Mouse (Mus musculus): ENCODE data around the gene Nkx6-2.

DNA sequence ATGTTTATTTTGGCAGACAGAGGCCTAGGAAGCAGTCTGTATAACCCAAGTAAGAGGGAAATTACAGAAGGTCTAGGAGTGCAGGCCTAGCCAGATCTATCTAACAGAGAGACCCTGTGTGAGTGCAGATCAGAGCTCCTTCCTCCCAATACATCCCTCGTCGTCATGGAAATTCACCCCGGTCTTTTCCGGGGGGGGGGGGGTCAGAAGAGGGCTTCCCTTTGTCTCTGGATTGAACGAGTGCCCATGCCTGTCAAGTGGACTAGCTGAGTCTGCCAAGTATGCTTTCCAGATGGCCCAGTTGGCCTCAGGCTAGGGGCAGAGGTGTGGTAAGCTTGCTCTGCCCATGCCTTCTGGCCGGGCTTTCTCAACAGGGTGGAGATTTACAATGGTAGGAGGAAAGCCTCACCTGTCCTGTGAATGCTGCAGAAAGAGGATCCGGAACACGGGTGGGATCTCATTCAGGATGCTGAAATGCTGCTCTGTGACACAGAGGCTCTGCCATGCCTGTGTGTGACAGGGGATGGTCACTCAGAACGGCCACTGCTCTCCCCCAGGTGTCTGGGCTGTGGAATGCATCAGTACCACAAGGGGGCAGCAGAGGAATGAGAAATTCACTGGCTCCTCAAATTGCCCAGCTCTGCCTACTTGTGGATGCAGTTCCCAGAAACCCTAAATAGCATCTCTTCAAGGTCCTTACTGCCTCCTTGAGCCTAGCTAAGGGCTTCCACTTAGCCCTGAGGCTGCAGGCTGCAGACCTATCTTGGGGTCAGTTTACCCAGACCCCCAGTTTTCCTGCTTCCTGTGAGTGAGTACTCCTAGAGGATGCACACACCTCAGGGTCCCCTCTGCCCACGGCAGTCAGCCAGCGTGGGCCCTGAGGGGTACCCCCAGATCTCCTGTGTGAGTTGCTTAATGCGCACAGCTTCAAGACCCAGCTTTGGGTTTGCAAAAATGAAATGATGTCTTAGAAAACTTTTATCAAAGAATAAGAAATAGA, 33.5 kb upstream of the Nkx6-2 start:
- TF ChIP-seq POLR2A (IDR thresholded peaks at IDR 0.05; ENCODE audit: control insufficient read depth in 1 of 2, insufficient read depth in 1 of 2, low read depth in 1 of 2, low read length in 2 of 2, poor library complexity in 1 of 2) (no peak), MEF2A (IDR thresholded peaks at IDR 0.05; ENCODE audit: extremely low read depth, insufficient replicate concordance, low read depth, low read length, poor library complexity, severe bottlenecking) (no peak), GATA1 (IDR thresholded peaks at IDR 0.05; ENCODE audit: low read depth, low read length) (no peak), POLR2AphosphoS2 (IDR thresholded peaks at IDR 0.05; ENCODE audit: low read length) (no peak), EP300 (IDR thresholded peaks at IDR 0.05; ENCODE audit: low read depth in 1 of 2, low read length in 2 of 2) (no peak), TAL1 (IDR thresholded peaks at IDR 0.05; ENCODE audit: low read length) (no peak)

Data from MEL (cell line).